Mouse (Mus musculus) neutrophil, adult 5-6 weeks (primary cell): ENCODE measurements at regions not wholly inside any gene's neighbourhood (a gene's known extent, or its start where the extent isn't known, plus 50 kb on each side); places are given as distances from the start of the nearest gene placed in this dataset.

ENCODE experiments used
- ATAC-seq: fragments of 151-379, 151-347 bp; 2 replicates; pipeline ENCODE4 v1.8.0; 2017; ENCODE audit warnings: mild to moderate bottlenecking, moderate TSS enrichment; ENCODE audit not compliant: insufficient number of reproducible peaks, poor library complexity, low FRiP score, severe bottlenecking; ENCODE audit errors: extremely low read depth

DNA sequence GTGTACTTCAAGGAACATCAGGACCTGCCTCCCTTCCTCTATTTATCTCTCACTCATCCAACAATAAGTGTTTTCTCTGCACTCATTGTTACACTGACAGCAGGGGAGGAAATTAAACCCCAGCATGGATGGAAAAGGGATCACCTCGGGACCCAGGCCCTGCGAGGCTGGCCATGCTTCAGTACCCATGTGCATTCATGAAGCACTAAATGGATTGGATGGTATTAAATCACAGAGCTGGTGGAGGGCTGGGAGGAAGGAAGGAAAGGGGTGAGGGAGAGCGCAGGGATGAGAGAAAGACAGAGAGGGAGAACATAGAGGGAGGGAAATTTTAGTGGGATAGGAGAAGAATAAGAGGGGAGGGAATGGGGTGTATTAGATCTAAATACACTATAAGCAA lies 59.7 kb upstream of the Ppm1h start:
- ATAC-seq: no peak

DNA sequence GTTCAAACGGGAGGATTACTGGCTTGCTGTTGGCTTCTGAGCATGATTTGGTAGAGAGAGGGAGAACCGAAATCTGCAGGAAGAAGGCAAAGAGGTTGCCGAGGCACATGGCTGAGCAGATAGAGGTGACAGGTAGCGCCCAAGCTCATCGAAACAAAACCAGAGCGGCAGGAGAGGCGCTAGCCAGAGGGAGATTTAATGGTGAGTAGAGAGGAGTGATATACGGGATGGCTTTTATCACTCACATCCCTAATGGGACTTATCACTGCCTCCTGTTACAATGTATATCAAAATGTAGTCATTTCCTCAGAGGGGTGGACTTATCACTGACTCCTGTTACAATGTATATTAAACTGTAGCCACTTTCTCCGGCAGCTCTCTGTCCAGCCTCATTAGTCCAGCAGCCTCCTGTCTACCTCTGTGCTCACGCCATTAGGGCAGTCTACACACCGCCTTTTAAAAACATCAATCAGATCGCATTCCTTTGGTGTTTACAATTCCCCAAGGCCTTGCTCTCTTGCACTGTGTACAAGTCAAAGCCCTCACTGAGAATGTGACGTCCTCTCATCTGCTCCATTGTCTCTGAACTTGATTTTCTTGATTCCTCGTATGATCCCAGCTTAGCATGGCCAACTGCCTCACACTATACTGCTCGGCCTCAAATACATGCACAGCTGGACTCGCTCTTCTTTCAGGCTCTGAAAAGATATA lies 59.0 kb upstream of the Ppm1h start:
- no peak for ATAC-seq
